Mouse (Mus musculus): ENCODE results near the gene Zbtb44.
A peak's percentile ranks its signal among the peaks of the same experiment; 100 is the strongest.

The Zbtb44 gene

GRCm38 (mm10) chr9:31115586-31115985 is 85.1 kb downstream of the Zbtb44 start:
- no peak for DNase-seq (ENCODE audit: extremely low spot score, low spot score)

GRCm38 (mm10) chr9:31117088-31117487 is 86.6 kb downstream of the Zbtb44 start:
- no peak for DNase-seq (ENCODE audit: extremely low spot score, low spot score)

GRCm38 (mm10) chr9:31117488-31117887 is 87.0 kb downstream of the Zbtb44 start:
- DNase-seq (ENCODE audit: extremely low spot score, low spot score), result no peak

- peak; percentile 40 for DNase-seq (ENCODE audit: extremely low spot score, low spot score)
Measured at GRCm38 (mm10) chr9:31118520-31119298, 88.3 kb downstream of the Zbtb44 start.

- no peak for DNase-seq (ENCODE audit: extremely low spot score, low spot score)
Measured at GRCm38 (mm10) chr9:31119405-31119804, 89.0 kb downstream of the Zbtb44 start.

- DNase-seq (ENCODE audit: extremely low spot score, low spot score), result no peak
Measured at GRCm38 (mm10) chr9:31119882-31120532, 89.6 kb downstream of the Zbtb44 start.

- DNase-seq (ENCODE audit: extremely low spot score, low spot score), result no peak
Measured at GRCm38 (mm10) chr9:31120533-31120915, 90.1 kb downstream of the Zbtb44 start.

- no peak for DNase-seq (ENCODE audit: extremely low spot score, low spot score)
Measured at GRCm38 (mm10) chr9:31122464-31123030, 92.1 kb downstream of the Zbtb44 start.

Measured in neural tube, embryonic 10.5 days (tissue).